9 mouse cellular contexts compared by ENCODE assay signal in genomic region chr13:23759916-23760239, GRCm38 (mm10). TPM values are rescaled to one million over a fixed set of nuclear protein-coding genes. Genes with fewer than 3 reads are reported as not detected.
DNase-seq lines count a peak whose midpoint lies in the region; ATAC-seq and TF ChIP-seq lines count a peak whose summit lies in the region.
"Had no signal": no experiment of that assay in that cellular context is flagged by ENCODE, and none has a peak within 500 bp of the region (broad histone marks: within the 10 kb centered on the region; RNA-seq: fewer than 3 reads in every experiment).

No protein-coding gene starts in this region.

- H3K4me1 ChIP-seq in embryonic facial prominence, embryonic 12.5 days = peaks cover 14% of the 10 kb centered on the region
- peaks cover 26% of the 10 kb centered on the region for H3K4me1 ChIP-seq in intestine, embryonic 16.5 days (ENCODE audit: control insufficient read depth, insufficient read depth, low read length)
- peaks cover 23% of the 10 kb centered on the region for H3K4me1 ChIP-seq in neural tube, embryonic 12.5 days

- H3K9ac ChIP-seq in embryonic facial prominence, embryonic 12.5 days = peak overlapping the region; percentile 50; the same call in 1 of the 2 replicates
- no peak overlapping the region; the same call in 1 of the 2 replicates for H3K9ac ChIP-seq in intestine, embryonic 16.5 days (ENCODE audit: low read depth, low read length)
- H3K9ac ChIP-seq in neural tube, embryonic 12.5 days = peak overlapping the region; percentile 48; the same call in 1 of the 2 replicates

- no peaks in the 10 kb centered on the region for H3K36me3 ChIP-seq in embryonic facial prominence, embryonic 12.5 days
- H3K36me3 ChIP-seq in intestine, embryonic 16.5 days (ENCODE audit: control insufficient read depth, insufficient read depth, low read length) = no peaks in the 10 kb centered on the region
- no peaks in the 10 kb centered on the region for H3K36me3 ChIP-seq in neural tube, embryonic 12.5 days

- WGBS in embryonic facial prominence, embryonic 12.5 days = 68% methylated on average over 1 of the region's 1 CpGs
- 75% methylated on average over 1 of the region's 1 CpGs for whole genome bisulfite sequencing in intestine, embryonic 16.5 days
- 69% methylated on average over 1 of the region's 1 CpGs for WGBS in neural tube, embryonic 12.5 days

- DNase-seq in left cerebral cortex, adult 2 months (ENCODE audit: extremely low spot score in 1 of 2, low spot score in 2 of 2) = no peak
- DNase-seq in left cerebral cortex, postnatal 4 days = no peak
- DNase-seq in right cerebral cortex, adult 18-20 months = no peak
- DNase-seq in cerebellum, postnatal 25 days = no peak
- no peak for DNase-seq in embryo, embryonic 10.5 days (ENCODE audit: low spot score)

- no peaks in the 10 kb centered on the region for H3K9me3 ChIP-seq in embryonic facial prominence, embryonic 12.5 days
- H3K9me3 ChIP-seq in intestine, embryonic 16.5 days (ENCODE audit: control insufficient read depth, low read length) = no peaks in the 10 kb centered on the region
- H3K9me3 ChIP-seq in neural tube, embryonic 12.5 days = no peaks in the 10 kb centered on the region

- H3K27ac ChIP-seq in left cerebral cortex, adult 2 months = peak overlapping the region; percentile 87; the same call in 1 of the 2 replicates
- peak overlapping the region; percentile 90 for H3K27ac ChIP-seq in embryonic facial prominence, embryonic 12.5 days
- H3K27ac ChIP-seq in intestine, embryonic 16.5 days (ENCODE audit: low read length) = peak overlapping the region; percentile 93
- H3K27ac ChIP-seq in neural tube, embryonic 12.5 days = 0 out of 2 replicates have a peak overlapping the region, but pooled peaks have one; percentile 46

- peak overlapping the region; percentile 86 for H3K4me2 ChIP-seq in embryonic facial prominence, embryonic 12.5 days (replicated peaks)
- H3K4me2 ChIP-seq in intestine, embryonic 16.5 days (ENCODE audit: low read depth, low read length) = peak overlapping the region; percentile 65
- peak overlapping the region; percentile 83 for H3K4me2 ChIP-seq in neural tube, embryonic 12.5 days (replicated peaks)

- H3K27me3 ChIP-seq in embryonic facial prominence, embryonic 12.5 days = no peaks in the 10 kb centered on the region
- H3K27me3 ChIP-seq in intestine, embryonic 16.5 days (replicated peaks; ENCODE audit: control insufficient read depth, insufficient read depth, low read length) = no peaks in the 10 kb centered on the region
- no peaks in the 10 kb centered on the region for H3K27me3 ChIP-seq in neural tube, embryonic 12.5 days (replicated peaks)

- TF ChIP-seq CTCF in left cerebral cortex, adult 2 months (IDR thresholded peaks at IDR 0.05) = no peak

- no peak for ATAC-seq in embryonic facial prominence, embryonic 12.5 days (ENCODE audit: insufficient number of reproducible peaks, insufficient read depth, low FRiP score, low TSS enrichment)
- no peak for ATAC-seq in intestine, embryonic 16.5 days
- ATAC-seq in neural tube, embryonic 12.5 days (ENCODE audit: low FRiP score, low read depth) = no peak
- ATAC-seq: lung, postnatal 0 days had no signal

- no peak overlapping the region for H3K4me3 ChIP-seq in left cerebral cortex, adult 2 months
- peak overlapping the region; percentile 43 for H3K4me3 ChIP-seq in embryonic facial prominence, embryonic 12.5 days
- H3K4me3 ChIP-seq in intestine, embryonic 16.5 days (ENCODE audit: low read length) = peak overlapping the region; percentile 50
- no peak overlapping the region for H3K4me3 ChIP-seq in neural tube, embryonic 12.5 days

- intact Hi-C loops in left cerebral cortex, adult 2 months (cut with DNase I) = loop anchor here (5.0 kb wide), 3 partner anchors 178 to 1718 kb away; partner anchors contain the start of genes Abt1, Hist1h2ag, Hist1h2bj and Hist1h4d
- intact Hi-C loops in left cerebral cortex, postnatal 4 days (cut with DNase I) = loop anchor here (10.0 kb wide), 1 partner anchor 195 kb away; the partner anchor contains the start of gene Hist1h3e

RNA-seq across cellular contexts. Expression of gene Hist1h4a, which starts 1.2 kb away (rescaled TPM):
- 10 to 100 TPM; 53.1 to 70.3 TPM for total RNA-seq in left cerebral cortex, adult 2 months (2021)
- 100 to 1,000 TPM; 134 to 137 TPM for total RNA-seq in left cerebral cortex, postnatal 4 days (2021)
- 1.1 and 1.2 TPM in 2 replicates for polyA plus RNA-seq in embryonic facial prominence, embryonic 12.5 days (2016; fragmentation: Nextera tagmentation; extraction: Ambion mirVana)
- 0.60 TPM in 1 of 2 replicates, not detected in the other for polyA plus RNA-seq in intestine, embryonic 16.5 days (2015; fragmentation: Nextera tagmentation; extraction: Ambion mirVana)
- 1.0 TPM in 1 of 2 replicates, not detected in the other for polyA plus RNA-seq in neural tube, embryonic 12.5 days (2016; fragmentation: Nextera tagmentation; extraction: Ambion mirVana)

RNA-seq across cellular contexts. Expression of gene Hist1h3a, which starts 2.3 kb away (rescaled TPM):
- total RNA-seq in left cerebral cortex, adult 2 months (2021) = 10 to 100 TPM; 31.1 to 37.0 TPM
- total RNA-seq in left cerebral cortex, postnatal 4 days (2021) = 100 to 1,000 TPM; 114 to 125 TPM
- polyA plus RNA-seq in embryonic facial prominence, embryonic 12.5 days (2016; fragmentation: Nextera tagmentation; extraction: Ambion mirVana) = 7.8 and 9.6 TPM in 2 replicates
- polyA plus RNA-seq in intestine, embryonic 16.5 days (2015; fragmentation: Nextera tagmentation; extraction: Ambion mirVana) = 3.1 and 4.2 TPM in 2 replicates
- 3.5 and 3.6 TPM in 2 replicates for polyA plus RNA-seq in neural tube, embryonic 12.5 days (2016; fragmentation: Nextera tagmentation; extraction: Ambion mirVana)

RNA-seq across cellular contexts. Expression of gene Hist1h4b, which starts 3.1 kb away (rescaled TPM):
- 10 to 100 TPM; 62.5 to 93.5 TPM for total RNA-seq in left cerebral cortex, adult 2 months (2021)
- total RNA-seq in left cerebral cortex, postnatal 4 days (2021) = 100 to 1,000 TPM; 139 to 151 TPM
- 9.4 and 11.5 TPM in 2 replicates for polyA plus RNA-seq in embryonic facial prominence, embryonic 12.5 days (2016; fragmentation: Nextera tagmentation; extraction: Ambion mirVana)
- polyA plus RNA-seq in intestine, embryonic 16.5 days (2015; fragmentation: Nextera tagmentation; extraction: Ambion mirVana) = 1.4 and 2.1 TPM in 2 replicates
- polyA plus RNA-seq in neural tube, embryonic 12.5 days (2016; fragmentation: Nextera tagmentation; extraction: Ambion mirVana) = 4.5 and 6.1 TPM in 2 replicates

RNA-seq across cellular contexts. Expression of gene Hist1h1a, which starts 3.6 kb away (rescaled TPM):
- total RNA-seq in left cerebral cortex, adult 2 months (2021) = 10 to 100 TPM; 21.6 to 22.6 TPM
- total RNA-seq in left cerebral cortex, postnatal 4 days (2021) = 10 to 100 TPM; 62.9 to 79.4 TPM
- 4.0 and 5.8 TPM in 2 replicates for polyA plus RNA-seq in embryonic facial prominence, embryonic 12.5 days (2016; fragmentation: Nextera tagmentation; extraction: Ambion mirVana)
- polyA plus RNA-seq in intestine, embryonic 16.5 days (2015; fragmentation: Nextera tagmentation; extraction: Ambion mirVana) = 0.38 and 0.99 TPM in 2 replicates
- polyA plus RNA-seq in neural tube, embryonic 12.5 days (2016; fragmentation: Nextera tagmentation; extraction: Ambion mirVana) = 1.5 and 3.0 TPM in 2 replicates

RNA-seq across cellular contexts. Expression of gene Hist1h3b, which starts 7.8 kb away (rescaled TPM):
- 1 to 10 TPM; 6.6 to 7.5 TPM for total RNA-seq in left cerebral cortex, adult 2 months (2021)
- total RNA-seq in left cerebral cortex, postnatal 4 days (2021) = 100 to 1,000 TPM in 1 of 2 experiments, 10 to 100 TPM in 1; 95.4 to 102 TPM
- polyA plus RNA-seq in embryonic facial prominence, embryonic 12.5 days (2016; fragmentation: Nextera tagmentation; extraction: Ambion mirVana) = 14.0 and 23.7 TPM in 2 replicates
- 4.7 and 7.4 TPM in 2 replicates for polyA plus RNA-seq in intestine, embryonic 16.5 days (2015; fragmentation: Nextera tagmentation; extraction: Ambion mirVana)
- 5.8 and 10.0 TPM in 2 replicates for polyA plus RNA-seq in neural tube, embryonic 12.5 days (2016; fragmentation: Nextera tagmentation; extraction: Ambion mirVana)

Comparison
In these comparisons a context has a peak if more than half of its experiments do, and no peak if none do; other contexts are left out.
1. H3K4me3 ChIP-seq: peak in embryonic facial prominence, embryonic 12.5 days (single experiment) and intestine, embryonic 16.5 days (single experiment); none in left cerebral cortex, adult 2 months (single experiment) and neural tube, embryonic 12.5 days (single experiment).
2. Peak in every context shown above with its lines, with median percentiles within 50 percentile points of each other: H3K27ac ChIP-seq and H3K4me2 ChIP-seq.